Mouse (Mus musculus) T-cell, adult 2 months (primary cell): ENCODE measurements around the gene Zfp36l1.
A peak's percentile ranks its signal among the peaks of the same experiment; 100 is the strongest.

Source experiments
- DNase-seq: peaks from one replicate; pipeline ENCODE4 v3.0.0; 2022; ENCODE audit warnings: low spot score

Zfp36l1 gene

DNA sequence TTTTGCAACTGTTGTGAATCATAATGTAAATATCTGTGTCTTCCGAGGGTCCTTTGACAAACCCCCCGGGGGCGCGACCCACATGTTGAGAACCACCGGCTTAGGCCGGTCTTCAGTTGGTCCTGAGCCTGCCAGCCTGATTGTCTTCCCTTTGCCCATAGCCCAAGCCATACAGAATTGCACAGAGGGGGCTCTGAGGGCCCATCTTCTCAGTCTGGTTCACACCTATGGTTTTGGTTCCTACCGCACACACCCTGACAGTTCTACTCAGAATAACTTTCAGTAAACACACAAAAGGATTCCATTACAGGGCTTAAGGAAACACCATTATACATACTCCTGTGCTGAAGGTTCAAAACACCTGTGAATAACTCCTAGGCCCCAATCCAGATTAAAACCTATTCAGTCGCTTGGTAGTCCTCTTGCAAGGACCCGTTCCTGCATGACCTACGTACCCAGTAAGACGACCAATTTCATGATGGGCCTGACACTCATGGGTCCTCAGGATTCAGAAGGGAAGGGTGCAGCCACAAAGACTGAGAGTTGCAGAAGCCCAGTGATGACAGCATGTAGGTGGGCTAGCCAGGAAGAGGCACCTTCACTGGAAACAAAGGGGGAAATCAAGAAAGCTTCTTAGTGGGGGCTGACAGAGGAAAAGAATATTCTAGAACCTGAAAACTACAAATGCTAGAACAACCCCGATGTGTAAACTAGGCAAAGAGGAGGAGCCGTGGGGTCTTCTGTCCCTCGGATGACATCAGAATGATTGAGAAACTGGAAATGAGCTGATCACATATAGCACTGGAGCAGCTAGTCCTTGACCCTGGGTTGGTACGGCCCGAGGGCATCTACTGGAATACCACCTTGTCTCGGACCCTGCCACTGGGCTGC, 18.8 kb upstream of the Zfp36l1 start:
- DNase-seq: peak; percentile 40

DNA sequence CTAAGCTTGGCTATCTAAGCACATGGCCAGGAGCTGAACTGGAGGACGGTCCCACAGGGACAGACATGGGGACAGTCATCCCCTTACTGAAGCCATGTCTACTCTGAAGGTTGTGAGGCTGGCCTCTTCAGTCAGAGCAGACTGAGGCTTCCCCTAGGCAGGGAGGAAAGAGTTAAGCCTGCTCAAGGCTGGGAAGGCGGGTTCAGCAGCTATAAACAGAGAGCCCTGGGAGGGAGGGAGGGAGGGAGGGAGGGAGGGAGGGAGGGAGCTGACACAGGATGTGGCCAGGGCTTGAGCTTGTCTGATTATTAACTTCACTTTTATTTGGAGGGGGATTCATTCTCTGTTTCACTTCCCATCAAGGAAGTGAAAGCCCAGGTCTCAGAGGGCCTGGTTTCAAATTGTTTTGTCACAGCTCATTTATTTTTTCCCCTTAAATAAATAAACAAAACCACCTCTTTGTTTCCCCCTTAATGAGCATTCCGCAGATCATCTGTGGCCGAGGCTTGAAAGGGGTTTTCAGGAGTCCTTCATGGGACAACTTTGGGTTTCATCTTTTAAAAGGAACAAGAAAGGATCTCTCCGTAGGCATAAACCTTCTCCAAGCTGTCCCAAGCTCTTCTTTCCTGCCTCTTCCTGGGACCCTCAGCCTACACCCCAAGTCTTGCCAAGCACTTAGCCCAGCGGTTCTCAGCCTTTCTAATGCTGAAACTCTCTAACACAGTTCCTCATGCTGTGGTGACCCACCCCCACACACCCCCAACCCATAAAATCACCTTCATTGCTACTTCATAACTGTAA, 17.9 kb upstream of the Zfp36l1 start:
- DNase-seq: peak; percentile 65

DNA sequence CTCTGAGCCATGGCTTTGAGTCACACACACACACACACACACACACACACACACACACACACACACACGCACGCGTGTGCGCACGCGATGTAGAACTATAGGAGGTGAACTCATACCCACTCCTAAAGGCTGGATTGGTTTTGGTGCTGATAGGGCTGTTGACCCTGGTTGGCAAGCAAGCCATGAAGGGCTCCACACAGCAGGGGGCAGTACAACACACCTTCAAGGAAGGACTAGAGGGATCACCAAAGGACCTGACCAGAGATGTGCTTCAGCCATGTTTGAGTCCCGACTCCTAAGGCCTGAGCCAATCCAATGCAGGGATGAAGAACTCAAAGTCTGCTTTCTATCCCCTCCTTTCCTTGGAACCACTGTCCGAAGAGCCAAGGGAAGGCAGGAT, 16.7 kb upstream of the Zfp36l1 start:
- DNase-seq: peak; percentile 47

DNA sequence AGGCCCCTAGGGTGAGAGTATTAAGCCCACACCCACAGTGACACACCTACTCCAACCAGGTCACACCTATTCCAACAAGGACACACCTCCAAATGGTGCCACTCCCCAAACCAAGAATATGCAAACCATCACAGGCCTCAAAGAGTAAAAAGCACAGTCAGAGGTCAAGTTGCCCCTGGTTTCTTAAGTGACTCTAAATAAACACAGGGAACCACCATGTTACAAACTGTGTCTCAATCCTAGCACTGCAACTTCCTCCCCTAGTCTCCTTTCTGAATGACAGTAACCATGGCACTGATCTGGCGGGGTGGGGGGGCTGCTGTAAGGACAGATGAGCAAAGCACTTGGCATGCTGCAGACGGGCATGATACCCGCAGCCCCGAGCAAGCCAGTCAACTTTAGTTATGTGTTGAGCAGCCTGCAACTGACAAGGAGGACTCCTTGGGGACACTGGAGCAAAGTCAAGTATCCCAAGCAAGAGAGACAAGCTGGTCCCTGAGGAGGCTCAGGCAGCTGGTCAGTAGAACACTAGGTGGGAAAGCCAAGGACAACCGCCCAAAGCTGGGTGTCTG, 14.5 kb upstream of the Zfp36l1 start:
- DNase-seq: no peak

DNA sequence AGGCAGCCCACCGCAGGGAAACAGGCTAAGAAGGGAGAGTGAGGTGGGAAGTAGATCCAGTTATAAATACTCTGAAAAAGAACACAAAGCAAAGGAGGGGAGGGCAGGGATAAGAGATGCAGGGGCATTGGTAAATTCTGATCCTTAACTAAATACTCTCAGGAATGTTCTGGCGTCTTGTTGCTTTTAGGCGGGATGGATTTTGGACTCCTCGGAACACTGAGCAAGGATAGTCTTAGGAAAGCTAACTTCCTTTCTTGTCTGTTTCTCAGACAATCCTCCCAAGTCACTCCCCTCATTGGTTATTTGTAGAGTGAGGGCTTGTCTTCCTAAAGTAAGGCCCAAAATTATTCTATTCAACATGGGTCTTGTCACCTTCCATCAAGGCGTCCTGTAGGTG, 12.5 kb upstream of the Zfp36l1 start:
- DNase-seq: no peak

DNA sequence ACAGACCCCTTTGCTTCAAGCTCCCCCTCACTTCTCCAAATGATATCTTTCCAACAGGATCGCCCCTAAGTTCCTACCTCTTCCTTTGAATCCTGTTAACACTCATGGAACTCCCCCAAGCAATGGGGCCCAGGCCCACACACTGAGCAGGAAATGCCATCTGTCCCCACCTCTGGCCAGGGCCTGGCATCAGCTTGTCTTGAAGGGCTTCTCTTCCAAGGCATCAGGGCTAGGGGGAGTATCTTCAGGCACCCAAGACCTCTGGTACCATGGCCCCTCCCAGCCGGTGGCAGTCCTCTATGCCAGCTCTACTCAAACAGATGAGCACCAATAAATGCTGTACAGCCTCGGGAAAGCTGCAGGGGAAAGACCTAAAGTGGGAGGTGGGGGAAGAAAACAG, 11.9 kb upstream of the Zfp36l1 start:
- DNase-seq: no peak

DNA sequence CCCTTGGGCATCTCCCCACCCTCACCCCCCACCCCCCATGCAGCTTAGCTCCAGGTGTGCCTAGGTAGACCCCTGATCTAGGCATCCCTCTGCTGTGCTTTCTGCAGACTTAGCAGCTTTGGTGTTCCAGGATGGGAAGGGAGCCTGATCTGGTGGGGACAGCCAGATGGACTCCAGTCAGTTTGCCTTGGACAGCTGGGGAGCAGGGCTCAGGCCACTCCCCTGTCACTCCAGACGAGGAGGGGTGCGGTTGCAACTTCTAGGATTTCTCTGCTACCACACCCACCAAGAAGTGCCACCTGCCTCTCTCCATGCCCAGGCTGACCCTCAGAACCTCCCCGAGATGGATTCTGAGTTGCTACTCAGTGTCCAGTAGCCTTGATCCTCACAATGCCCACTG, 11.4 kb upstream of the Zfp36l1 start:
- no peak for DNase-seq

DNA sequence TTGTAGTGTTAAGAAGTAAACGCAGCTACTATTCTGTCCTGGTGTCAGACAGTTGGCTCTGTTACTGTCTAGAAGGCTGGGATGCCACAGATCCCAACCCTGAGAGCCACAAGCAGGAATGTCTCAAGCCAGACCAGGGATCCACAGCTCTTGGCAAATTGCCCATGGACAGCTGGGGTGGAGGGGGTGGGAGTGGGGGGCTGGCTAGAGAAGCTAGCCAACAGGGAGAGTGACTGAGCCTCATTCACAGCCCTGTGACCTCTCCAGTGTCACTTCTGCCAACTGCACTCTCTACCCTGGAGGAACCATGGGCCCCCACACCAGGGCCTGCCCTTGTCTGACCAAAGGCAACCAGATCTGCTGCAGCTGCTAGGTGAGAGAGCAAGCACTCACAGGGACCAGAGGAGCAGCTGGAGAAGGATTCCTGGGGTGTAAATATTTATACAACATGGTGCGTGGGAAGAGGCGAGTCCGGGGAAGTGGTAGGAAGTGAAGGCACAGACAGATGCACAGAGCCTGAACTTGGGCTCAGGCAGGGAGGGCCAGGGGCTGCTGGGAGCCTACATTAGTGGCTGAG, 10.5 kb upstream of the Zfp36l1 start:
- no peak for DNase-seq

DNA sequence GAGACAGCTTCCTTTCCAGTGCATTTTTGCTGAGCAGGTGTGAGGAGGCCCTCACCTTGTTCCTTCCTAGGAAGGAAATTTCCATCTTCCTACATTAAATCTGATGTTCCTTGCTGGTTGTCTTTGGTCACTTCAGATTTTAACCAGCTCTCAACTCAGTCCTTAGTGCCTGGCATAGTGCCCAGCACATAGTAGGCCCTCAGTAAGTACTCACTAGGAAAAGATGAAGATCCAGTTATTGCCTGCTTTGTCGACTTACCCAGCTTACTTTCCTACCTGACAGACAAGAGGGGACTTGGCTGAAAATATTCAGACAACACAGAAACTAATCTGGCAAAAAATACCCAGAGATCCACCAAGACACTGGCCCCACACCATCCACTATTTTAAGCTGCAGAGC, 8.6 kb upstream of the Zfp36l1 start:
- DNase-seq: no peak

DNA sequence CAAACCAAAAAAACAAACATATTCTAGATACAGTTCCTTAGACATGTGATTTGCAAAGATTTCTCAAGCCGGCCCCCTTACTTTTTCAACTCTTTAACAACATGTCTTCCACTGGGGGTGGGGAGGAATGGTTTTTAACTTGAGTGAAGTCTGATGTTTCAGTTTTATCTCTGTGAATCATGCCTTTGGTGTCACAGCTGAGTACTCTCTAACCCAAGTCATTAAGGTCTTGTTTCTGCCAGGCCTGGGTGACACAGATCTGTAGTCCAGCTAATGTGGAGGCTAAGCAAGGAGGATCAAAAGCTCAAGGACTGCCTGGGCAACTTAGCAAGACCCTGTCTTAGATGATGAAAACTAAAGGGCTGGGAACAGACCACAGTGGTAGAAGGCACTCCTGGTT, 5.8 kb upstream of the Zfp36l1 start:
- no peak for DNase-seq

DNA sequence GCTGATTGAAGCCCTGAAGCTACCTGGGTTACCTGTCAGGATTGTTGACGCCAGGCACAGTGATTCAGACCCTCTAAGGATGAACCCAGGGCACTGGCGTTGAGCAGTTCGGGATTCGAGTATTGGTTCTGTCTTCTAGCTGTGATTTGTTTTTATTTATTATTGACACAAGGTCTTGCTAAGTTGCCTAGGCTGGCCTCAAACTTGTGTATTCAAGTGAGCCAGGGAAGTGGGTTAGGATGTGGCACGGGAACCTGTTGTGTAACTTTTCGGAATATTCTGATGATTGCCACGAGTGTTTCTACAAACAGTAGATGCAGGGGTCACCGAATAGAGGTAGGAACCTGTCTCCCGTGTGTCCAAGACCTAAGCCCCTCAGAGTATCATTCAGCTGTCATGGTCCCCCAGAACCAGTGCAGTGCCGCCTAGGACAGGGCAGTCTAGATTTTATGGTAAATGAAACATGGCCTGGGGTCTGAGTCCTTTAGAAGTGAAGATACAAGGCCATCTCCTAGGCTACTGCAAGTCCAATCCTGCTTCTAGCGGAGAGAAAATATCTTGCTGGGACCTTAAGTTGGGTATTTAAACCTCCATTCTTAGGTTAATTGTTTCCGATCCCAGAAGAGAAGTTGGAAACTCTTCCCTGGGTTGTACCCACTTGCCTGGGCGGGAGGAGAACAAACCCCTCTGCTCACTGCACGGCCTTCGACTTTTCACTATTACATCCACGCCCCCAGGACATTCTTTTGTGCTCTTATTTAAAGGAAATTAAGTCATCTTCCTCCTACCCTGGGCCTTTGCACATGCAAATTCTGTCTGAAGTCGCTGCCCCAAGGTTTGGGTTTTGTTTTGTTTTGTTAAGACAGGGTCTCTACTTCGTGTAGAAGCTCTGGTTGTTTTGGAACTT, 3.6 kb upstream of the Zfp36l1 start:
- DNase-seq: no peak

DNA sequence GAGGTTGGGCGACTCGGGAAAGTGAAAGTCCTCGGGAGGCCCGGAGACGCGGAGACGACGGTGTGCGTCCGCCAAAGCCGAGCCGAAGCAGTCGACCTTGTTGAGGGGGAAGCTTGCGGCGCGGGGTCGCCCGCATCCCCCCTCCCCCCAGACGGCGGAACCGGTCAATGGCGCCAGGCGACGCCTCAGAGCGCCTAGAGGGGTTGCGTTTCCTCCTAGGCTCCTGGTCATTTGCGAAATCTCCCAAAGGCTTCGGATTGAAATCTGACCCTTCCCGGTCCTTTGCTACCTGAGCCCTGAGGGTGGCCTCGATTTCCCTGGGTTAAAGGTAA, 3.0 kb upstream of the Zfp36l1 start:
- DNase-seq: no peak

DNA sequence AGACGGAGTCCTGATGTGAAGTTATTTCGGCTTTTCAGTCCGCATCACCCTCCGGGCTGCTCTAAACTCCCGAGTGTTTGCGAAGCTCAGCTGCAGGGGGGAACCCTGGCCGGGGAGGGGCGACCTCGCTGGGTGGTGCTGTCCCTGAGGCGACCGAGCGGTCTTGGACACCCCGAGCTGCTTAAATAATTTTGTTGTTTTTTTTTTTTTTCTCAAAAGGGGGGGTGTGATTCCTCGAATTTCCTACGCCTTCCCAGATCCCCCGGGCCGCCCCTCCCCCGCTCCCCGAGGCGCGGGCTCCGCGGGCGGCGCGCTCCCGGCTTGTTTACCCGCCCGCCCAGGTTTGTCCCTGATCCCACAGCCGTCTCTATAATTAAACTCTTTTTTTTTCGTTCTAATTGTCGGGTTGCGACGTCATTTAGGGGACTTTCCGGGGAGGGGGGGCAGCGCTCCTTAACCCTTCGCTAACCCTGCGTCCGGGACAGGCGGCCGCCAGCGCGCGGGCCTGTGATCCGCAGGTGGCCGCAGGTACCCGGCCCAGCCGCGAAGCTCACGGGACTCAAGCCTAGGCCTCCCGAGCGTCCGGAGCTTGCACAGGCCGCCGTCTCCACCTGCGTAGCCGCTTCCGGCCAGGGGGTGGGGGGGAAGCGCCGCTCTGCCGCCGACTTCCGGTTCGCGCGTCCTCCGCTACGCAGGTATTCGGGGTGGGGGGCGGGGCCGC, 2.5 kb upstream of the Zfp36l1 start:
- DNase-seq: peak; percentile 90

DNA sequence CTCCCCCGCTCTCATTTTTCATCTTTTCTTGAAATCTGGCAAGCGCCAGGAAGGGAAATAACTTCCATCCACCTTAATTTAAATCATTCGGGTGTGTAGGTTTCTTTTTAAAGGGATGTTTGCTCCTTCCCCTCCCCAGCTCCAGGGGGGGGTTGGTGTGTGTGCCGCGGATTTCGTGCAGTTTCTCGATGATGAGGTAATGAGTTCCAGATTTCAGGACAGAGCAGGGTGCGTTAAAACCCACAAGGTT, 2.0 kb upstream of the Zfp36l1 start:
- DNase-seq: no peak

DNA sequence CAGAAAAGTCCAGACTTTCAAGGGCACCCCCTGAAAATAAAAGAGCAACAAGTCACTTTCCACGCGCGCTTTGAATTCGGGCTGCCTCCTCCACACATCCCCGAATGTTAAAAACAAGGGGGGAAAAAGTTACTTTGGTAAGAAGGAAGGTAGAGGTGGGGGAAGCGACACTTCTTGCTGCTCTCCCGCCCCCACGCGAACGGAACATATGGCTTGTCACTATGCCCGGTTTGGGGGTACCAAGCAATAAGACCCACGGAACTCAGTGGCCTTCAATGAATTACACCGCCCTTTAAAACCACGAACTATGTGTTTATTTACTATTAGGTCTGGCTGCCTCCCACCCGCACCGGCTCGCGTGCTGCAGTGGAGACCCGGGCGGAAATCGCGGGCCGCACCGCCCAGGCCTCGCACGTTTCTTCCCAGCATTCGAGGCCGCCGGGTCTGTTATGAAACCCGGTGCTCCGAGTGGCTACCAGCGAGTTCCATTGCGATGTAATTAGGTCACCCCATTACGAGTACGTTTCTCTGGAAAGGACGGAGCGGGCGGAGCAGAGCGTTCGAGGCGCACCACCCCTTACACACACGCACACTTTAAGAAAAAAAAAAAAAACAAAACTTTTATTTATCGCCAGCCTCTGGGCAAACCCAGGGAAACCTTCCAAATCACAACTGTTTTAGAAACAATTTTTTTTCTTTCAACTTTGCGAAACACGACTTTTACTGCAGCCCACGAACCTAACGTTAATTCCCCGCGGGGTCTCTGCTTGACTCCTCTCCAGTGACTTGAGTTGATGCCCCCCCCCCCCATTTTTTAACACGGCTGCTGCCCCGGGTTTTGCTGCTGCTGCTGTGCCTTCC, 1.4 kb upstream of the Zfp36l1 start:
- DNase-seq: peak; percentile 74

DNA sequence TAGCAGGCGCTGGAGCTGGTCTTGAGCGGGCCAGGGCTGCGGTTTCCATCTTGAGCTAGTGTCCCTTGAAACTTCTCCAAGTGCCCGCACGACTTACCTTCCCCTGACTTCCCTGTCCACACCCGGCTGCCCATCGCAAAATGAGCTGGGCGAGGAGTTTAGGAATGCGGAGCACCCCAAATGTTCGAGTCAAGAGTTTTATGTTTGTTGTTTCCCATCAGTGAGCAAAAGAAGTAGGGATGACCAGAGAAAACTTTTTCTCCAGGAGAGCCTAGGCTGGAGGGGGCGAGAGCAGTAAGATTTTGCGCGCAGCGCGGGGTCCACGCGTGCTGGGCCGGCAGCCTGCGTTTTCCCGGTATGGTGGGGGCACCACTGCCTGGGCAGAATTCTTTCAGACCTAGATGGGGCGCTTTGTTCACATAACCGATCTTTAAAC, 791 bp upstream of the Zfp36l1 start:
- DNase-seq: no peak

DNA sequence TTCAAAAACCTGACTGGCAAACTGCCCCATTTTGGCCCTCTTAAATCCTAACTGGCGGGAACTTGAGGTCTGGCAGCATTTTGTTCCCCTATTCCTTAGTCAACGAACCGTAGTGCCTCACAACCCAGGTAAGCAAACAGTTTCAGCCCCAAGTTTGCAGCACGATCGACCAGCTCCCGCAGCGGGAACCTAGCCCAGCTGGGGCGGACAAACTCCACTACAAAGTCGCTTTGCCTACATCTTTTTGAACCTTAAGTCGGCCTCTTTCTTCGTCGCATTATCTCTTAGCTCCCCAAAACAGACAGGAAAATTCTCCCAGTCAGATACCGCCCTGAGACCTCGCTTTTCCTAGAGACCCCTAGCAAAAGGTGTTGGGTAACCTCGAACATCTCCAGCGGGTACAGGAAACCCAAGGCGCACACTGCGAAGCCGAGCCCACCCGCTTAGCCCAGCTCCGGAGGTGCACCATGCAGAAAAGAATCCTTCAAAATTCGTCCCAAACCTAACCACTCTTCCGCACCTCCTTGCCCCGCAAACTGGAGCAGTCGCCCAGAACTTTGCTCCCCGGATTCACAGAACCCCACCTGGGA, 647 bp downstream of the Zfp36l1 start:
- peak; percentile 27 for DNase-seq

DNA sequence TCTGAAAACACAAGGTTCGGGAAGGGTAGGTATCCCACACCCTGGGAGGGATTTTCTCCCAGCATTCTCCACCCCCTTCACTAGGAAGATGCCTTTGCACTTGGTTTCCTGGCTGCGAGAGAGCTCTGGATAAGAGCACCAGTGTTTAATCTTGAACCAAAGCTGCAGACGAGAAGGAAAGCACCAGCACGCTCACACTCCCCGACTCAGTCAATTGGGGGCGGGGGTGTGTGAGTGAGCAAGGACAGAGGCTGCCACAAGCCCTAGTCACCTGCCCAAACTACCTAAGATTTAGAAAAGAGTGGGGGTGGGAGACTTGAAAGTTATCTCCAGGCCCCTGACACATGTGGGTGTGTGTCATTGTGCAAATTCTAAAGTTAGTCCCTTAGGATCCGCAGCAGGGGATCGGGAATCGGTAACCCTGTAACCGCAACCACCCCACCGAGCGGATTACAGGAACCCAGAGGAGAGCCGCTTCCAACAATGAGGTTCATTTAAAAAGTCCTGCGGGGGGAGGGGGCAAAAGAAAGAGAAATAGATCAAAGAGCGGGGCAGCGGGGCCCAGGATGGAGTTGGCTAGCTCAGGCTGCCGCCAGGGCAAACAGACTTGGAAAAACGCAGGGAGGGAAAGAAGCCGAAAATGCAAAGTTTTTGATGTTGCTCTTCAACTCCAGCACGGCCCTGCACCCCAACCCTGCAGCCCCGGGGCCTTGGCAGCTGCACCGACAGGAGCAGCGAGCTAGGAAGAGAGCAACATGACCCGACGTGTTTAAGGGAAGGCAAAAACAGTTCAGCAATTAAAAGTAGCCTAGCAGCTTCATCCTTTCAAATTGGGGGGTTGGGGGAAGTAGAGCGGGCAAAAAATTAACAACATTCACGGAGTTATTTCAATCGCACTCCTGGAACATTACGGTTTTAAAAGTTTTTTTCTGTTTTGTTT, 1.4 kb downstream of the Zfp36l1 start:
- DNase-seq: peak; percentile 50

DNA sequence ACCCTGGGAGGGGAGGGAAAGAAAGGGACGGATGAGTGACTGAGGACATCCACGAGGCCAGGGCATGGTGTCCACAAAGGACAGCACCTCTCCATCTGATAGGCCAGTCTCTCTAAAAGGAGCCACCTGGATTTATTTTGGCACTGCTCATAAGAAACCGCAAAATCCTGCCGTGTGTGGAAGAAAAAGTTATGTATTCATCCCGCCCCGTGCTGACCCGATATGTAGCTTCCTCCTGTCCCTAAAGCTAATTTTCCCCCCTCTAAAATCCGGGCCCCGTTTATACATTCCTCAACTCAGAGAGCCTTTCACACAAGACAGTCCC, 2.3 kb downstream of the Zfp36l1 start:
- DNase-seq: no peak
